Comparison of ENCODE assay signal across 18 mouse cellular contexts in the genomic region with DNA sequence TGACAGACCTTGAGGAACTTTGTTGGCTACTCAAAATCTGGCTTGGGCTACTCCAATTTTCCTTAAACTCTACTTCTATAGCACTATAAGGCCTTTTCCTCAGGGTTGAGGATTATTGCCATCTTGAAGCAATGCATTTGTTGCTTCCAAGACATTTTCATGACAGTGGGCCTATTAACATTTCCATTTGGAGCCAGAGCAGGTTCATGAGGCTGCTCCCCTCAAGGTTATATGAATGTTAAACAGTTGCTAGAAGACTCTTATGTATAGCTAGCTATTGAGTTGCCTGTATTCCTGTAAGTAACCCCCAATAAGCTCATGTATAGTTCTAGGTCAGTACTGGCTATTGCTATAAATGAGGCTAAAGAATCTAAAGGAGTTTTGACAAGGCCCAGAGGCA.
"Had no signal": no experiment of that assay in that cellular context is flagged by ENCODE, and none has a peak within 500 bp of the region (broad histone marks: within the 10 kb centered on the region; RNA-seq: fewer than 3 reads in every experiment).

No protein-coding gene starts in this region.

- ATAC-seq: hindbrain, embryonic 16.5 days; inflammation-experienced regulatory T-cells, adult 6 months; intestine, embryonic 15.5 days; intestine, postnatal 0 days had no signal

- DNase-seq: gastrocnemius, adult 2 months; gastrocnemius, postnatal 10 days; gastrocnemius, postnatal 25 days; heart, adult 18-20 months; heart, postnatal 10 days; heart, postnatal 4 days; kidney, adult 18-20 months; kidney, adult 8-10 months; kidney, postnatal 10 days; kidney, postnatal 25 days; kidney, postnatal 4 days; left cerebral cortex, postnatal 4 days; liver; liver, embryonic 13.5 days had no signal
